Mouse (Mus musculus) embryonic fibroblast, embryonic 13.5 days (primary cell): ENCODE data around the gene Sorcs2.

Experiments used
- CTCF ChIP-seq: IDR thresholded peaks from 2 replicates; pipeline ENCODE4 v1.5.1; 2011; ENCODE audit warnings: mild to moderate bottlenecking, control low read depth, low read length, moderate library complexity, borderline replicate concordance; ENCODE audit not compliant: insufficient read depth
- POLR2A ChIP-seq: IDR thresholded peaks from 2 replicates; pipeline ENCODE4 v1.6.1; 2011; ENCODE audit warnings: low read depth, mild to moderate bottlenecking, control low read depth, low read length, moderate library complexity

- TF ChIP-seq CTCF (no peak), POLR2A (no peak)
Measured at GRCm38 (mm10) chr5:36100488-36100887, 297.5 kb downstream of the Sorcs2 start.
